Mouse (Mus musculus): Measurements from ENCODE around the gene Tex12. TPM values are rescaled to one million over a fixed set of nuclear protein-coding genes. Genes with fewer than 3 reads are reported as not detected.

The Tex12 gene
- polyA plus RNA-seq (2012; rRNA removed), result not detected in 2 replicates

- H3K27me3 ChIP-seq (ENCODE audit: control insufficient read depth, insufficient read depth, low read length), result no peaks in the 10 kb centered on the region; the same call in 1 of the 2 replicates
- DNase-seq, result no peak
- WGBS, result 87% methylated on average over 38 of the region's 38 CpGs
- no peak within 1 kb of the TSS for H3K27ac ChIP-seq (ENCODE audit: insufficient read depth, low read length)
- no peak for TF ChIP-seq POLR2A (IDR thresholded peaks at IDR 0.05; ENCODE audit: borderline replicate concordance, insufficient read depth, low read length)
- TF ChIP-seq CTCF (IDR thresholded peaks at IDR 0.05; ENCODE audit: borderline replicate concordance, insufficient read depth, low read depth, low read length), result no peak
- no peak within 1 kb of the TSS for H3K4me3 ChIP-seq (replicated peaks; ENCODE audit: insufficient read depth, low read depth, low read length)
- H3K4me1 ChIP-seq (ENCODE audit: control insufficient read depth, insufficient read depth, low read length), result no peaks in the 10 kb centered on the region
Measured at GRCm38 (mm10) chr9:50561145-50561917, at the start of gene Tex12. Tex12 (minus strand) TSS chr9:50561325.

DNA sequence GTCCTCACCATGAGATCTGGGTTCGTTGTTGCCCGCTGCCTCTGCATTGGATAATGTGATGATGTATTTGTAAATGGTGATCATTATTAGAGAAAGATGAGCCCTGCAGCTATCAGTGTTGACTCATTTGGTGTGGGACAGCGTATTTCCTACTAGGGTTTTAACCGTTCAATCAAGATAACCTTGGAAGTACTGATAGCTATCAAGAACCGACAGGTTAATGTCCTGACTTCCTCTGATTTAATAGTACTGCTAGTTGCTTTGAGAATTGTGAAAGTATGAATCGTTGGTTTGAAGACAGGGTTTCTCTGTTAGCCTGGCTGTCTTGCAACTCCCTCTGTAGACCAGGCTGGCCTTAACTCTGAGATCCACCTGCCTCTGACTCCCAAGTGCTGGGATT lies 43.2 kb upstream of the Tex12 start:
- Histone ChIP-seq H3K27ac (ENCODE audit: insufficient read depth, low read length) (peak overlapping the region; percentile 79), H3K27me3 (ENCODE audit: control insufficient read depth, insufficient read depth, low read length) (no peaks in the 10 kb centered on the region), H3K4me1 (ENCODE audit: control insufficient read depth, insufficient read depth, low read length) (peaks cover 4% of the 10 kb centered on the region; the same call in 1 of the 2 replicates), H3K4me3 (replicated peaks; ENCODE audit: insufficient read depth, low read depth, low read length) (peak overlapping the region; percentile 95)
- TF ChIP-seq POLR2A (IDR thresholded peaks at IDR 0.05; ENCODE audit: borderline replicate concordance, insufficient read depth, low read length), result no peak
- TF ChIP-seq CTCF (IDR thresholded peaks at IDR 0.05; ENCODE audit: borderline replicate concordance, insufficient read depth, low read depth, low read length), result no peak
- 5% methylated on average over 6 of the region's 6 CpGs for WGBS
- no peak for DNase-seq

DNA sequence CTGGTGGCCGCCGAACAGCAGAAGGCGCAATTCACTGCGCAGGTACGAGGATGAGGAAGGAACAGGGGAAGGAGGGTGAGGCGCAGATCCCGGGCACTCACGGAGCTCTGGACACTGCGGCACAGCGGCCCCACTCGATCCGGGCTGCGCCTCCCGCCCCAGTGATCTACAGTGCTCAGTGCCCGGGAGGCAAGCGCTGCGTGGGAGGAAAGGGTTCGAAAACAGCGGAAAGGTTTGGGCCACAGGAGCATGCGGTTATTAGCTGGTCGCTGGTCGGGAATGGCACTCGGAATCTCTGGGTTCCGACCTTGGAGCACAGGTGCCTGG lies 42.8 kb upstream of the Tex12 start:
- Histone ChIP-seq H3K27me3 (ENCODE audit: control insufficient read depth, insufficient read depth, low read length) (no peaks in the 10 kb centered on the region), H3K27ac (ENCODE audit: insufficient read depth, low read length) (peak overlapping the region; percentile 79), H3K4me3 (replicated peaks; ENCODE audit: insufficient read depth, low read depth, low read length) (peak overlapping the region; percentile 95), H3K4me1 (ENCODE audit: control insufficient read depth, insufficient read depth, low read length) (peaks cover 4% of the 10 kb centered on the region; the same call in 1 of the 2 replicates)
- under 1% methylated on average over 24 of the region's 24 CpGs for WGBS
- TF ChIP-seq POLR2A (IDR thresholded peaks at IDR 0.05; ENCODE audit: borderline replicate concordance, insufficient read depth, low read length) (no peak), CTCF (IDR thresholded peaks at IDR 0.05; ENCODE audit: borderline replicate concordance, insufficient read depth, low read depth, low read length) (no peak)
- DNase-seq, result no peak

GRCm38 (mm10) chr9:50603189-50603997 lies 42.3 kb upstream of the Tex12 start, which contains the start of the genes Sdhd and Timm8b:
Sdhd (minus strand) TSS chr9:50603812.
Timm8b (plus strand) TSS chr9:50603910.
- Histone ChIP-seq H3K4me3 (replicated peaks; ENCODE audit: insufficient read depth, low read depth, low read length) (peak within 1 kb of the TSS; percentile 95), H3K27me3 (ENCODE audit: control insufficient read depth, insufficient read depth, low read length) (no peaks in the 10 kb centered on the region), H3K4me1 (ENCODE audit: control insufficient read depth, insufficient read depth, low read length) (peaks cover 4% of the 10 kb centered on the region; the same call in 1 of the 2 replicates), H3K27ac (ENCODE audit: insufficient read depth, low read length) (peak within 1 kb of the TSS; percentile 79)
- WGBS, result under 1% methylated on average over 48 of the region's 48 CpGs
- DNase-seq, result peak; percentile 95
- TF ChIP-seq POLR2A (IDR thresholded peaks at IDR 0.05; ENCODE audit: borderline replicate concordance, insufficient read depth, low read length) (peak; percentile 95), CTCF (IDR thresholded peaks at IDR 0.05; ENCODE audit: borderline replicate concordance, insufficient read depth, low read depth, low read length) (no peak)

- WGBS, result 68% methylated on average over 7 of the region's 7 CpGs
- peaks cover 4% of the 10 kb centered on the region; the same call in 1 of the 2 replicates for H3K4me1 ChIP-seq (ENCODE audit: control insufficient read depth, insufficient read depth, low read length)
- no peak overlapping the region for H3K27ac ChIP-seq (ENCODE audit: insufficient read depth, low read length)
- H3K27me3 ChIP-seq (ENCODE audit: control insufficient read depth, insufficient read depth, low read length), result no peaks in the 10 kb centered on the region
- no peak for DNase-seq
- H3K4me3 ChIP-seq (replicated peaks; ENCODE audit: insufficient read depth, low read depth, low read length), result peak overlapping the region; percentile 95
- TF ChIP-seq POLR2A (IDR thresholded peaks at IDR 0.05; ENCODE audit: borderline replicate concordance, insufficient read depth, low read length) (no peak), CTCF (IDR thresholded peaks at IDR 0.05; ENCODE audit: borderline replicate concordance, insufficient read depth, low read depth, low read length) (no peak)
Measured at GRCm38 (mm10) chr9:50602055-50602845, 41.1 kb upstream of the Tex12 start.

DNA sequence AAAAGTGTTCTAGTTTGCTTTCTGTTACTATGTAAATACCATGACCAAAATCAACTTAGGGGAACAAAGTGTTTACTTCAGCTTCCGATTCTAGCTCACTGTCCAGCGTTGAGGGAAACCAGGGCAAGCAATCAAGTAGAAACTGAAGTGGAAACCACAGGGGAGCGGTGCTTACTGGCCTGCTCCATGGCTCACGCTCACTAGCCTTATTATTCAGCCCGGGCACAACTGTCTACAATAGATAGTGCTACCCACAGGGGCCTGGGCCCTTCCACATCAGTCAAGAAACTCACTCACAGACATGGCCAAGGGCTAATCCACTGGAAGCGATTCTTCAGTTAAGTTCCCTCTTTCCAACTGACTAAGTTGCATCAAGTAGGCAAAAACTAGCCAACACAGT lies 40.4 kb upstream of the Tex12 start:
- H3K27me3 ChIP-seq (ENCODE audit: control insufficient read depth, insufficient read depth, low read length), result no peaks in the 10 kb centered on the region
- no peak for DNase-seq
- no peak overlapping the region for H3K27ac ChIP-seq (ENCODE audit: insufficient read depth, low read length)
- peaks cover 4% of the 10 kb centered on the region; the same call in 1 of the 2 replicates for H3K4me1 ChIP-seq (ENCODE audit: control insufficient read depth, insufficient read depth, low read length)
- H3K4me3 ChIP-seq (replicated peaks; ENCODE audit: insufficient read depth, low read depth, low read length), result peak overlapping the region; percentile 13
- 27% methylated on average over 6 of the region's 6 CpGs for WGBS
- no peak for TF ChIP-seq POLR2A (IDR thresholded peaks at IDR 0.05; ENCODE audit: borderline replicate concordance, insufficient read depth, low read length)
- no peak for TF ChIP-seq CTCF (IDR thresholded peaks at IDR 0.05; ENCODE audit: borderline replicate concordance, insufficient read depth, low read depth, low read length)

DNA sequence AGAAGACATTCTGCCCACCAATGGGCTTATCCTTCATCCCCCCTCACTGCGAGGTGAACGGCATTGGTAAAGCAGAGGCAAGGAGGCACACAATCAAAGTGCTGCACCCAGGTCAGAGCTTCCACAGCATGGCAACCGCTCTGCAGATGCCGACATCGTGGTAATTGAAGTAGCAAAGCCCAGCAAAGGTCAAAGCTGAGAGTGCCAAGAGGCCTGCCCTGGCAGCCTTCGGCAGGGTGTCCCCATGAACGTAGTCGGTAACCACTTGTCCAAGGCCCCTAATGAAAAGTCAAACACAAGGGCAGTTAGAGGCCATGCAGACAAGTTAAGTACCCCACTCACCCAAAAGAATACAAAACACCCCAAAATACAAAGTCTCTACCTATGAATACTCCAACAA lies 35.8 kb upstream of the Tex12 start:
- DNase-seq, result no peak
- TF ChIP-seq CTCF (IDR thresholded peaks at IDR 0.05; ENCODE audit: borderline replicate concordance, insufficient read depth, low read depth, low read length) (no peak), POLR2A (IDR thresholded peaks at IDR 0.05; ENCODE audit: borderline replicate concordance, insufficient read depth, low read length) (no peak)
- Histone ChIP-seq H3K4me3 (replicated peaks; ENCODE audit: insufficient read depth, low read depth, low read length) (no peak overlapping the region), H3K27ac (ENCODE audit: insufficient read depth, low read length) (no peak overlapping the region), H3K27me3 (ENCODE audit: control insufficient read depth, insufficient read depth, low read length) (no peaks in the 10 kb centered on the region), H3K4me1 (ENCODE audit: control insufficient read depth, insufficient read depth, low read length) (no peaks in the 10 kb centered on the region; the same call in 1 of the 2 replicates)
- WGBS, result 90% methylated on average over 8 of the region's 8 CpGs
